Mouse (Mus musculus) heart, embryonic 15.5 days (tissue): ENCODE measurements around the gene Colgalt1. TPM values are rescaled to one million over a fixed set of nuclear protein-coding genes. Genes with fewer than 3 reads are reported as not detected.

Experiments used
- ATAC-seq: fragments of 200-750 bp; cut with Nextera tagmentation; replicated peaks from 2 replicates; pipeline ENCODE4 v1.8.0; 2017; ENCODE audit warnings: low read depth, moderate TSS enrichment; ENCODE audit not compliant: insufficient number of reproducible peaks, insufficient read depth, low FRiP score
- H3K27ac ChIP-seq: fragments of 300-500 bp; sonication (generic); 2 replicates; pipeline ENCODE4 v1.5.1; 2015; ENCODE audit warnings: mild to moderate bottlenecking, inconsistent platforms
- H3K27me3 ChIP-seq: fragments of 300-500 bp; sonication (generic); 2 replicates; pipeline ENCODE4 v1.6.1; 2015; ENCODE audit warnings: inconsistent platforms
- H3K36me3 ChIP-seq: fragments of 300-500 bp; sonication (generic); 2 replicates; pipeline ENCODE4 v1.6.1; 2015; ENCODE audit warnings: mild to moderate bottlenecking, inconsistent platforms
- H3K4me1 ChIP-seq: fragments of 300-500 bp; sonication (generic); replicated peaks from 2 replicates; pipeline ENCODE4 v1.6.1; 2015; ENCODE audit warnings: inconsistent platforms
- H3K4me2 ChIP-seq: fragments of 300-500 bp; sonication (generic); 2 replicates; pipeline ENCODE4 v1.6.1; 2015; ENCODE audit warnings: inconsistent platforms, mild to moderate bottlenecking, moderate library complexity
- H3K4me3 ChIP-seq: fragments of 300-500 bp; sonication (generic); 2 replicates; pipeline ENCODE4 v1.5.1; 2015; ENCODE audit warnings: mild to moderate bottlenecking, inconsistent platforms
- H3K9ac ChIP-seq: fragments of 300-500 bp; sonication (generic); 2 replicates; pipeline ENCODE4 v1.6.1; 2015; ENCODE audit warnings: mild to moderate bottlenecking, inconsistent platforms
- H3K9me3 ChIP-seq: fragments of 300-500 bp; sonication (generic); replicated peaks from 2 replicates; pipeline ENCODE4 v1.6.1; 2016; ENCODE audit warnings: inconsistent platforms
- WGBS: fragments of 180-500 bp; shearing (Covaris S2); methylation state at CpG from one replicate; pipeline ENCODE4 v1.1.7; 2015; ENCODE audit warnings: mixed read lengths; 5-methylcytosine and 5-hydroxymethylcytosine counted together
- polyA plus RNA-seq: library from polyadenylated mRNA; unstranded; fragments of >200 nt; fragmentation: Nextera tagmentation; extraction: Ambion mirVana; gene quantifications from 2 replicates; pipeline ENCODE4 v1.2.1, GENCODE M21; 2015

Colgalt1 gene
- polyA plus RNA-seq, 1 experiment from 2014 or later: 50.4 TPM

- H3K9me3 ChIP-seq: peaks cover 7% of the 10 kb centered on the region; the same call in 1 of the 2 replicates
- peak overlapping the region; percentile 57 for H3K4me3 ChIP-seq
- H3K4me2 ChIP-seq: peak overlapping the region; percentile 95
- H3K27me3 ChIP-seq: peaks cover 40% of the 10 kb centered on the region
- H3K4me1 ChIP-seq: peaks cover 33% of the 10 kb centered on the region
- 1% methylated on average over 55 of the region's 55 CpGs for WGBS
- peaks cover 13% of the 10 kb centered on the region; the same call in 1 of the 2 replicates for H3K36me3 ChIP-seq
- peak overlapping the region; percentile 63 for H3K9ac ChIP-seq
- H3K27ac ChIP-seq: peak overlapping the region; percentile 80
- peak; percentile 81 for ATAC-seq
These were observed 18.4 kb downstream of the Colgalt1 start for GRCm38 (mm10) chr8:71629096-71629697.

GRCm38 (mm10) chr8:71629781-71630212 lies 19.0 kb downstream of the Colgalt1 start:
- Histone ChIP-seq H3K4me2 (peak overlapping the region; percentile 95), H3K4me3 (peak overlapping the region; percentile 57), H3K27me3 (peaks cover 46% of the 10 kb centered on the region), H3K9ac (peak overlapping the region; percentile 42; the same call in 1 of the 2 replicates), H3K9me3 (peaks cover 7% of the 10 kb centered on the region; the same call in 1 of the 2 replicates), H3K27ac (no peak overlapping the region), H3K36me3 (peaks cover 7% of the 10 kb centered on the region; the same call in 1 of the 2 replicates), H3K4me1 (peaks cover 37% of the 10 kb centered on the region)
- no peak for ATAC-seq
- WGBS: 8% methylated on average over 25 of the region's 25 CpGs

GRCm38 (mm10) chr8:71630761-71631160 lies 20.0 kb downstream of the Colgalt1 start:
- Histone ChIP-seq H3K4me2 (no peak overlapping the region), H3K4me3 (no peak overlapping the region), H3K4me1 (peaks cover 37% of the 10 kb centered on the region), H3K36me3 (no peaks in the 10 kb centered on the region), H3K9ac (no peak overlapping the region), H3K9me3 (peaks cover 7% of the 10 kb centered on the region; the same call in 1 of the 2 replicates), H3K27ac (no peak overlapping the region), H3K27me3 (peaks cover 56% of the 10 kb centered on the region)
- no peak for ATAC-seq
- WGBS: 82% methylated on average over 6 of the region's 6 CpGs

- ATAC-seq: no peak
- Histone ChIP-seq H3K9ac (no peak overlapping the region), H3K9me3 (peaks cover 7% of the 10 kb centered on the region; the same call in 1 of the 2 replicates), H3K4me2 (no peak overlapping the region), H3K4me3 (no peak overlapping the region), H3K27me3 (peaks cover 61% of the 10 kb centered on the region), H3K36me3 (no peaks in the 10 kb centered on the region), H3K4me1 (peaks cover 36% of the 10 kb centered on the region), H3K27ac (no peak overlapping the region)
- WGBS: 59% methylated on average over 2 of the region's 2 CpGs
These were observed 21.1 kb downstream of the Colgalt1 start for GRCm38 (mm10) chr8:71631897-71632296.

- ATAC-seq: no peak
- Histone ChIP-seq H3K9ac (no peak overlapping the region), H3K4me3 (no peak overlapping the region), H3K4me2 (no peak overlapping the region), H3K27ac (no peak overlapping the region), H3K36me3 (no peaks in the 10 kb centered on the region), H3K27me3 (peaks cover 61% of the 10 kb centered on the region), H3K4me1 (peaks cover 24% of the 10 kb centered on the region), H3K9me3 (peaks cover 7% of the 10 kb centered on the region; the same call in 1 of the 2 replicates)
- WGBS: 21% methylated on average over 18 of the region's 22 CpGs
These were observed 22.4 kb downstream of the Colgalt1 start for GRCm38 (mm10) chr8:71633164-71633563.

GRCm38 (mm10) chr8:71633981-71634667 lies 23.3 kb downstream of the Colgalt1 start:
- Histone ChIP-seq H3K4me3 (peak overlapping the region; percentile 22), H3K9me3 (peaks cover 7% of the 10 kb centered on the region; the same call in 1 of the 2 replicates), H3K4me2 (peak overlapping the region; percentile 48), H3K36me3 (no peaks in the 10 kb centered on the region), H3K4me1 (peaks cover 14% of the 10 kb centered on the region), H3K27ac (no peak overlapping the region), H3K27me3 (peaks cover 61% of the 10 kb centered on the region), H3K9ac (no peak overlapping the region)
- ATAC-seq: no peak
- WGBS: 3% methylated on average over 26 of the region's 26 CpGs

GRCm38 (mm10) chr8:71637149-71638095 lies 26.6 kb downstream of the Colgalt1 start:
- H3K4me3 ChIP-seq: no peak overlapping the region
- no peak overlapping the region for H3K27ac ChIP-seq
- 49% methylated on average over 8 of the region's 8 CpGs for WGBS
- H3K27me3 ChIP-seq: peaks cover 42% of the 10 kb centered on the region
- peaks cover 7% of the 10 kb centered on the region; the same call in 1 of the 2 replicates for H3K9me3 ChIP-seq
- no peak overlapping the region for H3K9ac ChIP-seq
- no peak for ATAC-seq
- peaks cover 6% of the 10 kb centered on the region for H3K4me1 ChIP-seq
- no peaks in the 10 kb centered on the region for H3K36me3 ChIP-seq
- H3K4me2 ChIP-seq: no peak overlapping the region

- WGBS: 73% methylated on average over 6 of the region's 6 CpGs
- Histone ChIP-seq H3K4me1 (peaks cover 6% of the 10 kb centered on the region), H3K4me2 (no peak overlapping the region), H3K27ac (no peak overlapping the region), H3K9ac (no peak overlapping the region), H3K4me3 (no peak overlapping the region), H3K9me3 (no peaks in the 10 kb centered on the region), H3K36me3 (no peaks in the 10 kb centered on the region), H3K27me3 (peaks cover 37% of the 10 kb centered on the region)
- no peak for ATAC-seq
These were observed 27.5 kb downstream of the Colgalt1 start for GRCm38 (mm10) chr8:71638321-71638720.

GRCm38 (mm10) chr8:71639318-71639717 lies 28.5 kb downstream of the Colgalt1 start:
- Histone ChIP-seq H3K27ac (no peak overlapping the region), H3K9ac (no peak overlapping the region), H3K4me3 (no peak overlapping the region), H3K4me1 (peaks cover 2% of the 10 kb centered on the region), H3K9me3 (no peaks in the 10 kb centered on the region), H3K4me2 (no peak overlapping the region), H3K27me3 (peaks cover 29% of the 10 kb centered on the region), H3K36me3 (no peaks in the 10 kb centered on the region)
- ATAC-seq: no peak
- 76% methylated on average over 4 of the region's 4 CpGs for WGBS

- 75% methylated on average over 9 of the region's 9 CpGs for WGBS
- H3K4me2 ChIP-seq: no peak overlapping the region
- no peaks in the 10 kb centered on the region for H3K9me3 ChIP-seq
- 0 out of 2 replicates have a peak, but pooled peaks cover 7% of the 10 kb centered on the region for H3K27me3 ChIP-seq
- ATAC-seq: no peak
- no peak overlapping the region for H3K27ac ChIP-seq
- H3K4me1 ChIP-seq: no peaks in the 10 kb centered on the region
- no peak overlapping the region for H3K9ac ChIP-seq
- H3K36me3 ChIP-seq: no peaks in the 10 kb centered on the region
- no peak overlapping the region for H3K4me3 ChIP-seq
These were observed 34.7 kb downstream of the Colgalt1 start for GRCm38 (mm10) chr8:71645510-71645909.

- WGBS: 2% methylated on average over 24 of the region's 24 CpGs
- Histone ChIP-seq H3K4me3 (no peak overlapping the region; the same call in 1 of the 2 replicates), H3K27me3 (peaks cover 85% of the 10 kb centered on the region), H3K27ac (no peak overlapping the region), H3K4me2 (peak overlapping the region; percentile 27), H3K36me3 (no peaks in the 10 kb centered on the region), H3K9me3 (no peaks in the 10 kb centered on the region), H3K4me1 (peaks cover 7% of the 10 kb centered on the region), H3K9ac (no peak overlapping the region; the same call in 1 of the 2 replicates)
- peak; percentile 16; the same call in 1 of the 2 replicates for ATAC-seq
These were observed 43.8 kb downstream of the Colgalt1 start for GRCm38 (mm10) chr8:71654600-71654999.
